Mouse (Mus musculus): ENCODE data around the gene Ccdc157. TPM values are rescaled to one million over a fixed set of nuclear protein-coding genes. Genes with fewer than 3 reads are reported as not detected.

Ccdc157 gene
- total RNA-seq, 2 experiments from 2014 or later = 1.8 to 1.9 TPM

- no peak for DNase-seq (ENCODE audit: low spot score)
Observed at GRCm38 (mm10) chr11:4184251-4184952, 24.3 kb upstream of the Ccdc157 start.

DNA sequence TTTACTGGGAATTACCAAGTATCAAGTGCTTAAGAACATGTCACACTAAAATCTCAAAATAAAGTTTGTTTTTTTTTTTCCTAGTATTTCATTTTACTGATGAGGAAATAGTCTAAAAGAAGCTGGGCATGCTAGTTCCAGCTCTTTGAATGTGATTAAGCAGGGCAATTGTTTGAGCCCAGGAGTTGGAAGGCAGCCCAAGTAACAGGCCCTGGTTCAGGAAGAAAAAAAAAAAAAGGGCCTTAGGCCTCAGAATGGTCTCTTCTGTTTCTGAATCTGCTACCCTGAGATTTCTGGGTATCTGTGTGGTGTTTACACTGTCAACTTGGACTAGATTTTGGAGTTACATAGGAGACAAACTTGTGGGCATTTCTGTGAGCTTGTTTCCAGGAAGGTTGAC lies 23.4 kb upstream of the Ccdc157 start:
- DNase-seq (ENCODE audit: low spot score) = no peak

DNA sequence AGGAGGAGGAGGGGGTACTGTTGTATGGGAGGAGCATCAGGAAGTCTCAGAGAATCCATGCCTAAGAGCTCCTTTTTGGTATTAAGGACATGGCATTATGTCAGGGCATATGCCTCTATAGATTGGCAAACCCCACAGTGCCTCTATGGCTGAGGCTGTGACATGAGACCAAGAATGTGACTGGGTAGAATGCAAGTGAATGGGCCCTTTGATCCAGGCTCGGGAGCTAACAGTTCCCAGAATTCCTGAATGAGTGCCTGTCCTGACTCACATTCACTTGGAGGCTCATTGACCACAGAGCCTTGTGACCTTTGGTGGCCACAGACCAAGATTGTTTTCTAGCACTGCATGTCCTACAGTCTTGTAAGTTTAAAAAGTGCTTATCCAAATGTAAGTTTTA lies 22.0 kb upstream of the Ccdc157 start:
- DNase-seq (ENCODE audit: low spot score) = no peak

- no peak for DNase-seq (ENCODE audit: low spot score)
Observed at GRCm38 (mm10) chr11:4177716-4178115, 17.6 kb upstream of the Ccdc157 start.

DNA sequence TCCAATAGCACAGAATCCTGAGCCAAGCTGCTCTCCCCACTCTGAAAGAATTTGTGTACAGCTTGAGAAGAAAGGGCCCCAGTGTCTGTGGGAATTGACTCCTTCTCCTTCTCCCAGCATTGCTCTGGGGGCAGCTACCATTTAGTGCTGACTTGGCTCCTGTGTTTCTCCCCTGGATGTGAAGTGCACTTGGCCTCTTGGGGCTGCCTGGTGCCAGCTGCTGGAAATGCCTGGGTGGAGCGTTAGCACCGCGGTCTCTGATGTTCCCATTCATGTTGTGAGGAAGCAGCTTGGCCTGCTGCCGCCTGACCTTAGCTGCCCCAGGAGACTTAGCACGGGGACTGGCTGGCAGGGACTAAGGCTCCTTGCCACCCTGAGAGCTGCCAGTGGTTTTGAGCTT lies 14.5 kb upstream of the Ccdc157 start:
- DNase-seq (ENCODE audit: low spot score) = peak; percentile 88

GRCm38 (mm10) chr11:4166467-4167090 lies 6.5 kb upstream of the Ccdc157 start:
- no peak for DNase-seq (ENCODE audit: low spot score)

DNA sequence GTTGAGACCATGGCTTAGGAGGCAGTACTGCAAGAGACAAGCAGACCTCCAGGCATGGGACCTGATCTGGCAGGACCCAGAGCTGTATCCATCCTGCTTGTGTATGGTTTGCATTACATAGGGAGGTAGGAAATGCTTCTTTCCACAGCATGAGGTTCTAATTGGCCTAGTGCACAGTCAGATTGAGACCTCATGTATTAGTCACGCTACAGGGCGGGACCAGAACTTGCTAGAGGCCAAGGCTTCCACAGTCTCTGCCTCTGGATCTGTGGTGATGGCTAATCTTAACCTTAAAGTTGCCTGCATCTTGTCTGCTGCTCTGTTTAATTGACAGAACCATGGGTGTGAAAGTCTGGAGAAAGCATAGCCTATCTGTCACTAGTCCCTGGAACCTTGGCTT lies 4.6 kb upstream of the Ccdc157 start:
- DNase-seq (ENCODE audit: low spot score) = no peak

GRCm38 (mm10) chr11:4160758-4161480 lies 826 bp upstream of the Ccdc157 start:
- no peak for DNase-seq (ENCODE audit: low spot score)

- no peak for DNase-seq (ENCODE audit: low spot score)
Observed at GRCm38 (mm10) chr11:4158676-4159075, 1.4 kb downstream of the Ccdc157 start.

DNA sequence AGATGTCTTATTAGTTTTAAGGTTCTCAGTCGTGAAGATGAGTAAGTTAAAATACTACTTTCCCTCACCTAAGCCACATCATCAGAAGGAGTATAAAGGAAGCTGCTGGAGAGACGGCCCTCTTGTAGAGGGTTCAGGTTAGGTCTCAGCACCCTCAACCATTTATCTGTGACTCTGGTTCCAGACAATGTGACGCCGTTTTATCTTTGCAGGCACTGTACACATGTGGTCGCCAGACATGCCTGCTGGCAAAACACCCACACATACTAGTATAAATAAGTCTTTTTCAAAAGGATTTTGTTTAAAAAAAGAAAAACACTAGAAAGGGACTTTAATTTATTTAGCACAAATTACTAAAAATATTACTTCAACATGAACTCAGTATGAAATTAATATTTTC lies 4.5 kb downstream of the Ccdc157 start:
- no peak for DNase-seq (ENCODE audit: low spot score)

DNA sequence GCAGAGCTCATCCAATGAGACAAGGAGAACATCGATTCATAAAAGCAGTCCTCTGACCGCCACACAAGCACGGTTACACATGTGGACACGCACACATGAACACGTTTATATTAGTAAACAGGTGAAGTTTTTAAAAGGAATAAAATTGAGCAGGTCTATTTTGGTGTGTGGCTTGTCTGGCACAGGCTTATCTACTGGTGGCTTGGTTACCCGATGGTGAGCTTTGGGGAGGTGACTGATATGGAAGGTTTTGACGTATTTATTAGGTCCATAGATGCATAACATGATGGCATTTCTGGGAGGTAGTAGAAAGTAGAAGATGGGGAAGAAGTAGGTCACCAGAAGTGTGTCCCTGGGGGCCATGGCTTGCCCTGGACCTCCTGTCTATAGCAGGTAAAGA lies 6.4 kb downstream of the Ccdc157 start:
- no peak for DNase-seq (ENCODE audit: low spot score)

DNA sequence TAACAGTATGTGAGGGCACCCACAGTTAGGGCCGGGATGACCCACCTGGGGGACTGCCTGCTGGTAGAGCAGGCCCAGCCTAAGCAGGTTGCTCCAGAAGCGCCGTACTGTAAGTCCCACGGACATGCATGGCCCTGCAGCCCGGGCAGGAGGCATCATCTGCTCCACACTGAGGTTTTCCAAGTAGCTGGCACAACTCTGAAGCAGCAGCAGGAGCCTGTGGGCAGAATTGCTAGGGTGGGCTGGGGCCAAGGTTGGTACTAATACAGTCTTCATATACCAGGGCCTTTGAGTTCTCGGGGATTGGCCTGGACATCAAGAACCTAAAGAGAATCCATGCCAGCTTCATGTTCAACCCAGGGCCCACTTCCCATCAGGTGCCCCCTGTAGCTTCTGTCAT lies 10.2 kb downstream of the Ccdc157 start:
- DNase-seq (ENCODE audit: low spot score) = no peak

GRCm38 (mm10) chr11:4148536-4149156 lies 11.4 kb downstream of the Ccdc157 start:
- DNase-seq (ENCODE audit: low spot score) = no peak

- no peak for DNase-seq (ENCODE audit: low spot score)
Observed at GRCm38 (mm10) chr11:4148120-4148519, 12.0 kb downstream of the Ccdc157 start.

DNA sequence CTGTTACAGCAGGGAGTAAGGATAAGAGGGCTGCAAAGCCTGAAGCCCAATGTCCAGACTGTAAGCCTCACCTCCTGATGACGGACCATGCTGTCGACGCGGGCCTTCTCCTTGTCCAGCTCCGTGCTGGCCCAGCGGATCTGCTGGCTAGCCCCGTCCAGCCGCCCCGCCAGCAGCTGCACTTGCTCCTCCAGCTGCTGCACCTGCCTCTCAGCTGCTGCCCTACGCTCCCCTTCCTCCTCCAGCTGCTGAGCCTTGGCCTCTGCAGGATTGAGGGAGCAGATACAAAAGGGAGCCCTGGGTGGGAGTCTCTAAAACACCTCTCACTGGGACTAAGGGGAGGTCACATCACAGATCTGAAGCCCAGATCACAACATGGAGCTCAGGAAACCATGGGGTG lies 13.0 kb downstream of the Ccdc157 start:
- DNase-seq (ENCODE audit: low spot score) = no peak

DNA sequence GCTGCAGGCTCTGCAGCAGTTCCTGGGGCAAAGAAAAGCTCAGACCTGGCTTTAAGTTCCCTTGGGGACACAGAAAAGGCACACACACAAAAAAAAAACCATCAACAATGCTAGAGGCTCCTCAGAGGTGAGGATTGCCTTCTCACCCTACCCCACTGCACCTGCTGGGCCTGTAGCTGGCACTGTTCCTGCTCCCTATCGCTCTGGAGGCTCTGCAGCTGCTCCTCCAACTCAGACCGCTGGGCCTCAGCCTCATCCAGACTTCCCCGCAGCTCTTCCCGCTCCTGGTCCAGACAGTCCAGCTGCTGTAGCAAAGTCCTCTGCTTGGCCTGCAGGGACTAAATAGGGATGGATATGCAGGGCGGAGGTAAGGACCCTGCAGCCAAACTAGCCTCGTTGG lies 13.7 kb downstream of the Ccdc157 start:
- no peak for DNase-seq (ENCODE audit: low spot score)

DNA sequence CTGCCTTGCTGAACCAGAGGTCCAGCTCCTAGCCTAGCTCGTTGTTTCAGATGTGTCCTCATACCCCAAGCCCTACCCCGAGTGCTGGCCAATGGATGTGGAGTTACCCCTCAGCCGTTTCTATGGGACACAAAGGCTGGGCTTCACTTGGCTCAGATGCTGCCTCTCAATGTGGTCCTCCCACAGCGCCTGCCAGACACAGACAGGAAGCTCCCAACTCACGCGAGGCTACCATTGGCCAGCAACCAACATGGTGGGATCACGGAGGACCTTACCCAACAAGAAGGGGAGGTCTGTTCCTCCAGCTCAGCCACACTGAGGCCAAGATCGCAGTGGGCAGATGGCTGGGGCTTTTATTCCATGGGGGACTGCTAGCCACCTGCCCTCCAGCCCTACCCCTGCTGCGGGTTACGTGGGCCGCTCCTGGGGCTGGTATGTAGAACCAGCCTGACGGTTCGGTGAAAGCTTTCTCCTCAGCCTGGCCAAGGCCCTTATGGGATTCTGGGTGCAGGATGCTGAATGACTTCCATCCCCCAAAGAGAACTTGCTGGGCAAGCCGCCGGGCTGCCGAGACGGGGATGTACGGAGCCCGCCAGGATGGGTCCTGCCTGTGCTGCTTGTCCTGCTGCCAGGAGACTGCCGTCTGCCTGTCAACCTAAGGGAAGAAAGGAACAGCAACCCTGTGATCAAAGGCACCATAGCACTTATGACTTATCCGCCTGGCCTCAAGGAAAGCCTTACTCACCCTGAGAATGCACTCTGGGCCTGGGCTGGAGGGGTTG lies 16.6 kb downstream of the Ccdc157 start:
- DNase-seq (ENCODE audit: low spot score) = no peak

GRCm38 (mm10) chr11:4142352-4142751 lies 17.7 kb downstream of the Ccdc157 start:
- DNase-seq (ENCODE audit: low spot score) = no peak

GRCm38 (mm10) chr11:4141505-4141904 lies 18.6 kb downstream of the Ccdc157 start:
- DNase-seq (ENCODE audit: low spot score) = no peak

DNA sequence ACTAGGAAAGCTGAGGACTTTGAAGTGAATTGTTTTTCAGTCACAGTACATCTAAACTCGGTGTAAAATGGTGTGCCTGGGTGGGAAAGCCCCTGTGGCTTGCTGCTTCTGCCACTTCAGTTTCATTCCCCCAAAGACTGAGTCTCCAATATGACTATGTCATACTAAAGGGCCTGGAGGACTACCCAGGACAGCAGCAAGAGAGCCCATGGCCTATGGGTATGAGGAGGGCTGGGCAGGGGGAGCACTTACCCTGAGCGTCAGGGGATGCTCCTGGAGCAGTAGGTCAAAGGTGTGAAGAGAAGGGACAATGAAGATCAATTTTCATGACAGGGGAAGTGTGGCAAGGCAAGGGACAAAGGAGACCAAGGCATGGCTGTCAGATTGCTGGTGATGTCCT lies 21.1 kb downstream of the Ccdc157 start:
- no peak for DNase-seq (ENCODE audit: low spot score)
